Mouse (Mus musculus): ENCODE measurements around the gene Aspscr1.

Gene Aspscr1

GRCm38 (mm10) chr11:120731858-120732680 is 59.3 kb downstream of the Aspscr1 start, which contains the start of gene Cbr2:
TSS of gene Cbr2 (minus strand) at chr11:120732114.
- in situ Hi-C loops (cut with MboI, MseI), result loop anchor here (25.0 kb wide), 1 partner anchor 920 kb away; no protein-coding TSS in a partner anchor

- in situ Hi-C loops (cut with MboI, MseI), result loop anchor here (25.0 kb wide), 1 partner anchor 921 kb away; no protein-coding TSS in a partner anchor
Measured at GRCm38 (mm10) chr11:120733521-120733920, 60.7 kb downstream of the Aspscr1 start.

GRCm38 (mm10) chr11:120736424-120736823 is 63.7 kb downstream of the Aspscr1 start:
- in situ Hi-C loops (cut with MboI, MseI), result loop anchor here (25.0 kb wide), 1 partner anchor 924 kb away; no protein-coding TSS in a partner anchor

- in situ Hi-C loops (cut with MboI, MseI), result loop anchor here (25.0 kb wide), 1 partner anchor 929 kb away; no protein-coding TSS in a partner anchor
Measured at GRCm38 (mm10) chr11:120740981-120741380, 68.2 kb downstream of the Aspscr1 start.

GRCm38 (mm10) chr11:120744121-120744701 is 71.4 kb downstream of the Aspscr1 start:
- in situ Hi-C loops (cut with MboI, MseI), result loop anchor here (25.0 kb wide), 1 partner anchor 932 kb away; no protein-coding TSS in a partner anchor

- in situ Hi-C loops (cut with MboI, MseI), result loop anchor here (5.0 to 25.0 kb wide), 2 partner anchors 796 to 936 kb away; no protein-coding TSS in a partner anchor
Measured at GRCm38 (mm10) chr11:120747974-120748373, 75.2 kb downstream of the Aspscr1 start.

- in situ Hi-C loops (cut with MboI, MseI), result loop anchor here (5.0 to 25.0 kb wide), 2 partner anchors 797 to 937 kb away; no protein-coding TSS in a partner anchor
Measured at GRCm38 (mm10) chr11:120749430-120749829, 76.7 kb downstream of the Aspscr1 start.

- in situ Hi-C loops (cut with MboI, MseI), result no loop called here
Measured at GRCm38 (mm10) chr11:120751606-120752005, 78.8 kb downstream of the Aspscr1 start.
